Comparison of ENCODE assay signal across 10 mouse cellular contexts in the genomic region with DNA sequence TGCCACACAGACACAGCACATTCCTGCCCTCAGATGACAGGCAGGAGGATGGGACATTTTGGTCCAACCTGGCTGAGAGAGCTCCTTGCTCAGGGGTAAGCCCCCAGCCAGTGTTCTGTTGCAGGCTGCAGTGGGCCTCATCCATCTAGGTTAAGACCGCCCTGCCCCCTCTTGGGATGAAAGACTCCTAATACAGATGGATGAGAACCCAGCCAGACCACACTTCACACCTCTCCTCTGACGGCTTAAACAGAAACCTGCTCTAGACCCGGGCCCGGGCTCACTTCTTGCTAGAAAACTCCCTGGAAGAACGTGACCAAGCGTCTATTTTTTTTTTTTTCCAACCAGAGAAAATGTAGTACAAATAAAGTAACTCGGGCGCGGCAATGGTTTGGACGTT. TPM values are rescaled to one million over a fixed set of nuclear protein-coding genes. Genes with fewer than 3 reads are reported as not detected.
A peak's percentile ranks its signal among the peaks of the same experiment; 100 is the strongest.
DNase-seq lines count a peak whose midpoint lies in the region; ATAC-seq lines count a peak whose summit lies in the region.
"Had no signal": no experiment of that assay in that cellular context is flagged by ENCODE, and none has a peak within 500 bp of the region (broad histone marks: within the 10 kb centered on the region; RNA-seq: fewer than 3 reads in every experiment).

No protein-coding gene starts in this region.

- H3K4me2 ChIP-seq in kidney, embryonic 14.5 days (replicated peaks; ENCODE audit: low read depth, low read length), result peak overlapping the region; percentile 99; the same call in 1 of the 2 replicates
- H3K4me2 ChIP-seq in embryonic facial prominence, embryonic 13.5 days, result peak overlapping the region; percentile 99
- peak overlapping the region; percentile 94 for H3K4me2 ChIP-seq in neural tube, embryonic 13.5 days

- H3K27ac ChIP-seq in kidney, embryonic 14.5 days (ENCODE audit: low read depth, low read length), result no peak overlapping the region
- no peak overlapping the region for H3K27ac ChIP-seq in embryonic facial prominence, embryonic 13.5 days
- H3K27ac ChIP-seq in neural tube, embryonic 13.5 days (replicated peaks), result no peak overlapping the region

- no peak for ATAC-seq in kidney, embryonic 14.5 days (ENCODE audit: low FRiP score, low TSS enrichment)
- no peak for ATAC-seq in embryonic facial prominence, embryonic 13.5 days (ENCODE audit: insufficient number of reproducible peaks, insufficient read depth, low FRiP score, low TSS enrichment, low read depth)
- ATAC-seq in neural tube, embryonic 13.5 days (ENCODE audit: low read depth), result no peak

- no peak overlapping the region; the same call in 1 of the 2 replicates for H3K9ac ChIP-seq in kidney, embryonic 14.5 days (ENCODE audit: low read depth, low read length)
- H3K9ac ChIP-seq in embryonic facial prominence, embryonic 13.5 days, result no peak overlapping the region
- H3K9ac ChIP-seq in neural tube, embryonic 13.5 days, result peak overlapping the region; percentile 57; the same call in 1 of the 2 replicates

- no peaks in the 10 kb centered on the region for H3K36me3 ChIP-seq in kidney, embryonic 14.5 days (ENCODE audit: control insufficient read depth, insufficient read depth, low read length)
- no peaks in the 10 kb centered on the region for H3K36me3 ChIP-seq in embryonic facial prominence, embryonic 13.5 days
- H3K36me3 ChIP-seq in neural tube, embryonic 13.5 days, result no peaks in the 10 kb centered on the region

- DNase-seq in kidney, adult 18-20 months, result no peak
- DNase-seq in induced T-regulatory cell, adult 2 months (ENCODE audit: low read depth), result peak; percentile 28
- no peak for DNase-seq in thymus, postnatal 25 days
- DNase-seq in yolk sac, embryonic 10.5 days (ENCODE audit: low spot score), result no peak
- DNase-seq in frontal cortex, postnatal 10 days (ENCODE audit: low spot score in 2 of 2), result no peak
- DNase-seq: gastrocnemius, postnatal 14 days; thymus, postnatal 14 days had no signal

- no peaks in the 10 kb centered on the region for H3K9me3 ChIP-seq in kidney, embryonic 14.5 days (ENCODE audit: control insufficient read depth, low read length)
- no peaks in the 10 kb centered on the region for H3K9me3 ChIP-seq in embryonic facial prominence, embryonic 13.5 days
- no peaks in the 10 kb centered on the region for H3K9me3 ChIP-seq in neural tube, embryonic 13.5 days

- peaks cover 22% of the 10 kb centered on the region for H3K4me1 ChIP-seq in kidney, embryonic 14.5 days (ENCODE audit: control insufficient read depth, insufficient read depth, low read length)
- H3K4me1 ChIP-seq in embryonic facial prominence, embryonic 13.5 days, result peaks cover 35% of the 10 kb centered on the region
- peaks cover 68% of the 10 kb centered on the region for H3K4me1 ChIP-seq in neural tube, embryonic 13.5 days (replicated peaks)

- peak overlapping the region; percentile 57; the same call in 1 of the 2 replicates for H3K4me3 ChIP-seq in kidney, embryonic 14.5 days (ENCODE audit: low read length)
- H3K4me3 ChIP-seq in embryonic facial prominence, embryonic 13.5 days, result peak overlapping the region; percentile 64
- H3K4me3 ChIP-seq in neural tube, embryonic 13.5 days, result peak overlapping the region; percentile 55

- WGBS in kidney, embryonic 14.5 days, result 2% methylated on average over 10 of the region's 10 CpGs
- 3% methylated on average over 10 of the region's 10 CpGs for WGBS in embryonic facial prominence, embryonic 13.5 days
- WGBS in neural tube, embryonic 13.5 days, result under 1% methylated on average over 10 of the region's 10 CpGs

- peaks cover 82% of the 10 kb centered on the region for H3K27me3 ChIP-seq in kidney, embryonic 14.5 days (ENCODE audit: control insufficient read depth, insufficient read depth, low read length)
- H3K27me3 ChIP-seq in embryonic facial prominence, embryonic 13.5 days, result peaks cover 98% of the 10 kb centered on the region
- peaks cover 77% of the 10 kb centered on the region for H3K27me3 ChIP-seq in neural tube, embryonic 13.5 days

RNA-seq across cellular contexts. Expression of a gene that starts 3.0 kb away (rescaled TPM):
- 3.2 and 4.3 TPM in 2 replicates for polyA plus RNA-seq in kidney, embryonic 14.5 days (2014; fragmentation: Nextera tagmentation; extraction: Ambion mirVana)
- 0.89 and 1.0 TPM in 2 replicates for polyA plus RNA-seq in embryonic facial prominence, embryonic 13.5 days (2015; fragmentation: Nextera tagmentation; extraction: Ambion mirVana)
- 1.8 and 2.0 TPM in 2 replicates for polyA plus RNA-seq in neural tube, embryonic 13.5 days (2015; fragmentation: Nextera tagmentation; extraction: Ambion mirVana)
